Mouse (Mus musculus) gastrocnemius, adult 8-10 months (tissue): Measurements from ENCODE around the gene Gm20388. TPM values are rescaled to one million over a fixed set of nuclear protein-coding genes. Genes with fewer than 3 reads are reported as not detected.
A peak's percentile ranks its signal among the peaks of the same experiment; 100 is the strongest.

Experiments used
- DNase-seq, 2 experiments: peaks; one replicate each; pipeline ENCODE4 v3.0.0; 2022; ENCODE audit warnings: low spot score in 2 of 2
- total RNA-seq, 4 experiments: library from RNA; stranded (reverse); gene quantifications; 2 replicates each; pipeline ENCODE4 v1.2.4; 2022

Gene Gm20388
- total RNA-seq, 4 experiments from 2014 or later: 4.4 to 20.0 (median 7.9) TPM; not detected in 1

DNA sequence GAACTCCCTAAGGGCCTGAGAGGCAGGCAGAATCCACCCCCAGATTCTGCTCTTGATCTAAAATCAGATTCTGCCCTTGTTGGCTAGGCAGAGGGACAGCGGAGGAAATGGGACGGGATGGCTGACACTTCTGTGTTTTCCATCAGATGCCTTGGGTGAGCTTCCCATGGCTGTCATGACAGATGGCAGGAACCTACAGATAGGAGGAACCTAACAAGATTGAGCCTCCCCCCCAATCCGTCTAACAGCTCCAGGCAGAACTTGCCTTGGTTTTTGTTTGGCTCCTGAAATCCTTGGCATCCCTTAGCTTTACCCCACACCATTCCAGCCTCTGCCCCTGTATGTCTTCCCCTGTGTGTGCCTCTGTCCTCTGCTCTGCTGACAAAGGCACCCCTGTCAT, 1764.5 kb downstream of the Gm20388 start:
- DNase-seq: no peak

- peak; percentile 68 to 84 for DNase-seq
Observed at GRCm38 (mm10) chr8:121675701-121676100, 1765.1 kb downstream of the Gm20388 start.

DNA sequence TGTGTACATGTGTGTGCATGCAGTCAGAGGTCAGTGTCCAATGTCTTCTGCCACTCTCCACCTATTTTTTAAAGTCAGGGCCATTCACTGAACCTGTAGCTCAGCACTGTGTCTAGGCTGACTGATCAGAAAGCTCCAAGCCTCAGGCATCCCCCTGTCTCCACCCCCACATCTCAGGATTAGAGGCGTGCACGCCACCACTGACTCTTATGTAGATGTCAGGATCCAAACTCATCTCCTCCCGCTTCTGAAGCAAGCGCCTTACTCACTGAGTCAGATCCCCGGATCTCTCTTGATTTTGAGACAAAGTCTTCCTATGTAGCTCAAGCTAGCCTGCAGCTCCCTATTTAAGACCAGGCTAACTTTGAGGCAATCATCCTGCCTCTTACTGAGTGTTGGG, 1768.1 kb downstream of the Gm20388 start:
- no peak for DNase-seq

DNA sequence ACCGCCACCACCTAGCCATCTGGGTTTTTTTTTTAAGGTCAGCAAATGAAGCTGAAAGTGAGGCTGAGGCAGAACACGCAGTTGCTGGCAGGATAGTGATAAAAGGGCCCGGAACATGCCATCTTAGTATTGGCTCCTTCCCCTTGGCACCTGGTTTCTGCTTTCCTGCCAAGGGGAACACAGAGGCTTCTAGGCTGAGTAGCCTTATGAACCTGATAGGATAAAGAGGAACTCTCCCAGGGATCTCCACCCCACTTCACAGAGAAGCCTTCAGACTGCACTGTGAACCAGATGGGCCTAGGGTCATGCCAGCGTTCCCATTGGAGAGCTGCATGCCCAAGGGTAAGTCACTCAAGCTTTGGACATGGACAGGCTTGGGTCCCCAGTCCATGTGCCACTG, 1770.3 kb downstream of the Gm20388 start:
- DNase-seq: no peak

GRCm38 (mm10) chr8:121681457-121681856, 1770.8 kb downstream of the Gm20388 start:
- no peak for DNase-seq

DNA sequence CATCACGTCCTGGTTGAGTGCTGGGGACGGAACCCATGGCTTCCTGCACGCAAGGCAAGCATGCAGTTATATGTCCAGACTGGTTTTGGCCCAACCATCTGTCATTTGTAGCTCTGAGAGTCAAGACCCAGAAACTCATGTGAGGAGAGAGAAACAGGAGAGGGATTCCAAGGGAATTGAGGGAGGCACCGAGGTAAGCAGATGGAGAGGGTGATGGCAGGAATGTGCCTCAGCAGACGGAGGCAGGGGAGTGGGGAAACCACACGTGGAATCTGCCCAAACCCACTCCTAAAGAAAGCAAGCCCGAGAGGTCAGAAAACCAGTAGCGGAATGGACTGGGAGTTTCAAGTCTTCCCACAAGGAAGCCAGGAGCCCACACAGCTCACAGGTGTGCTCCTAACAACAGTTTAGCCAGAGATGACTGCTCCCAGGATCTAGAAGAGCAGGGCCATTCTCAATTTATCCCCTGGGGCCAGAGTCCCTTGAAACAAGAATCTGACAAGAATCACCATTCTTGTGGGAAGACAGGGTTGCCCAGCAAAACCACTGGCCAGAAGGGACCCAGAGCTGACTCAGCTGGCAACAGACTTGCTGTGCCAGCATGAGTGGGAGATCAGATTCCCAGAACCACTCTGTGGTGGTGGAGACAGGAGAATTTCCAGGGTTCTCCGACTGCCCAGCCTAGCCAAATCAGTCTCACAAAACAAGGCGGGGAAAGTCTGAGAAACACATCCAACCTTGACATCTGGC, 1772.6 kb downstream of the Gm20388 start:
- no peak for DNase-seq

DNA sequence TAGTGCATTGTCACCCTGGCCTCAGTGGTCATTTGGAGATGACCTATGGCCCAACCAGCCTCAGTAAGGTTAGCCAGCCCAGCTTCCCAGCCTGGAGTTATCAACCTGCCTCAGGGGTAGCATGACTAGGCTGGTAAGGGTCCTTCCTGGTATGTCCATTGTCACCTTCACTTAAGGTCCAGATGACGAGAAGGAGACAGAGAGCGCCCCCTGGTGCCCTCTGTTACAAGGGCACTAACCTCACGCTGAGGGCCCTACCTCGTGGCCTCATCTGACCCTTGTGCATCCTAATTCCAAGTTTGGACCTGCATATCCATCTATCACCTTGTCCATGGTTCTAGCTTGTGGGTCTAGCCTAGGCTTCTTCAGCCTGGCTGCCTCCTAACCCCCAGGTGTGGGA, 1774.8 kb downstream of the Gm20388 start:
- DNase-seq: peak; percentile 52 to 53

DNA sequence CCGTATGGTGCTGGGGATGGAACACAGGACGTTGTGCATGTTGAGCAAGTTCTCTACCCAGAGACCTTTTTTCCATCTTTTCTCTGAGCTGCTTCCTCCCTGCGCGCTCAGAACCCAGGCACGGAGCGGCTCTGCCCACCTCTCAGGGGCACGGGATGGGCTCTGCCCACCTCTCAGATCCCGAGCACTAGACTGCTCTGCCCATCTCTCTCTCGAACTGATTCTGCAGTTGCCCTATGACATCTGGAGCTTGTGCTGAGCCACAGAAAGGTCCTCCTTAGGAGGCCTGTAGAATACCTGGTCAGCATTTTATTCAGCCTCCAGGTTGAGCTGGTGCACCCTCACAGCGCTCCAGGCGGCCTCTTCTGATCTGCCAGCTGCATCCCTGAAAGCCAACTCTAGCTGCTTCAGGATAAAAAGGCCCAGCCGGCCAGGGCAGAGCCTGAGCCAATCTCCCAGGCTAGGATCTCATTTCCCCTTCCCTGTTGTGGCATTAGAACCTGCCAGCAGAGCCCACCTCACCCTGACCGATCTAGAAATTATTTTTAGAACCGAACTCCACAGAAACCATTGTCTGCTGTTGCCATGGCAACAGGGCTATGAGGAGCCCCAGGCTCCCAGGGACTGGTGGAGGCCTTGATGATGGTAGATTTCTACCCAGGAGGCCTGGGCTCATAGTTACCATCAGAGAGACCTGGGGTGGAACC, 1777.0 kb downstream of the Gm20388 start:
- DNase-seq: no peak

- DNase-seq: no peak
Observed at GRCm38 (mm10) chr8:121688496-121688895, 1777.9 kb downstream of the Gm20388 start.

DNA sequence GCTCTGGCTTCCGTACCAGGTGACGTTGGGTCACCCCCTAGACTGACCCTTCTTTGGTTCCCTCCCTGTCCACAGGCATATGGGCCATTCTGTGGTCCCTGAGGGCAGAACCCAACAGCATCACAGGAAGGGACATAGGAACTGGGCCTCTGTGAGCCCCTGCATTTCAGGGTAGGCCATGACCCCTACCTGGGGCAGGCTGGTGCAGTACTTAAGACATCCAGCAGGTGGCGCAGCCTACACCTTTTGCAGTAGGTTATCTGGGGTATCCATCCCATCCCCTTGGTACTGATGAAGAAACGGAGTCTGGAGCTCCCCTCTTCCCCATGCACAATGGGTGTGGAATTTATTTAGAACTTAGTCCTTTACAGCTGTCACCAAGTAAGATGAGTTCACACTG, 1783.8 kb downstream of the Gm20388 start:
- DNase-seq: no peak

- DNase-seq: peak; percentile 55 to 77
Observed at GRCm38 (mm10) chr8:121695585-121696184, 1785.0 kb downstream of the Gm20388 start.

DNA sequence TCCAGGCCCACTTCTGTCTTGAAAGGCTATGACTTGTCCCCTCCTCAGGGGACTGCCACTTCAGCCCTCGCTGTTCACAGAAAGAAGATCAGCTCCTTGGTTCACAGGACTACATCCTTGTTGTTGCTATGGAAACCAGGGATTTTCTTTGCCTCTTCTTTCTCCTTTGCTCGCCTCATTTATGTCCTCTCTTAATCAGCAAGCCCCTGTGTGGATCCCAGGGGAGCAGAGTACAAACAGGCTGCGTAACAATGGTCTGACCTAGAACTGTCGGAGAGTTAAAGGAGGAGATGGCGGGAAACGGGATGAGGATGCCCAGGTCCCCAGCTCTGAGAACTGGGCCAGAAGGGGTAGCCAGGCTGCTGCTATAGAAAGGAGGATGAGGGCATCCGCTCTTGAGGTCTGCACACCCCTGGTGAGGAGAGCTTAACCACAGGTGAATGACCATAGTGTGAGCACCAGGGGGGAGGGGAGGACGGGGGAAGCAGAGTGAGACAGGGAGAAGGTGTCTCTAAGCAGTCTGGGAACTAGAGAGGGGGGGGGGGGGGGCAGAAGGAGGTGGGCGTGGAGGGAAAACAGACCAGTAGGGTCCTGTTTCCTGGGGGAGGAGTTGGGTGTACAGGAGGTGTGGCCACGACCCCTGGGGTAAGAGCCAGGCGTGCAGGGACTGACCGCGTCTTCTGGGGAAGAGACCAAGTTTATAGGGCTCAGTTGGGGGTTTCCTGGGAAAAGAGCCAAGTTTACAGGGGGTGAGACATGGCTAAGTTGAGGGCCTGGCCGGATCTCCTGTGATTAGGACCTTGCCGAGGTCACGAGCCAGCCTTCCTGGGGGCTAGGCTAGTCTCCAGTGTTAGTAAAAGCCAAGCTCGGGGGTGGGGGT, 1787.3 kb downstream of the Gm20388 start:
- DNase-seq: no peak

GRCm38 (mm10) chr8:121698615-121699101, 1788.0 kb downstream of the Gm20388 start:
- DNase-seq: no peak

DNA sequence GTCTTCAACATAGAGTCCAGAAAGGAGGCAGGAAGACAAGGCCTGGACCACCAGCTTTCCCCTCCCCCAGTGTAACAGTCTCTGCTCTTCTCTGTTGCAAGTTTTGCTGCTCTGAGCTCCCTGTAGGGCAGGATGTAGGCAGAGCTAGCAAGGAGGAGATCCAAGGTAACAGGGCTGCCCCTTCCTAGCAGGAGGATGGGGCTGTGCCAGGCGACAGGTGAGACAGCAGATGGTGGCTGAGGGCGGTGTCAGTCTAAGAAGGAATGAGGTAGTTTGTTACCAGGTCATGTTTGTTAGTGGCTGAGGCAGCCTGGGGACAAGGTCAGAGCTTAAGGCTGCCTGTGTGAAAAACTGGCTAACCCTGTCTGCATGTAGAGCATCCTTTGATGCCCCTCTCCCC, 1789.3 kb downstream of the Gm20388 start:
- DNase-seq: no peak

GRCm38 (mm10) chr8:121705174-121705573, 1794.5 kb downstream of the Gm20388 start:
- no peak for DNase-seq

GRCm38 (mm10) chr8:121706956-121707355, 1796.3 kb downstream of the Gm20388 start:
- no peak for DNase-seq

DNA sequence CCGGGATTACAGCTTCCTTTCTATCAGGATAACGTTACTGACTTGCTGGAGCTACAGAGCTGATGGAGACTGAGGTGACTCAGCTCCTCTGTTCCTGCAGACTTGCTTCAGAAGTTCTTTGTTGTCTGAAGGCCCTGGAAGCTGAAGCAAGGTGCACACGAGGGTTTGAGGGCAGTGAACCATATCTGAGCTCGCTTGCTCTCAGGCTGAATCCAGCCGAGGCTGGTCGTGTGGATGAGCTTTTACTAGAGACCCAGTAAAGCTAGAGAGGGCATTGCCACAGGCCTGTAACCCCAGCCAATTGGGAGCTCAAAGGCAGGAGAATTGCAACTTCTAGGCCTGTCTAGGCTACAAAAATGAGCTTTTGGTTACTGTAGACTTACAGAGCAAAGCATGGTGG, 1797.8 kb downstream of the Gm20388 start:
- DNase-seq: no peak

DNA sequence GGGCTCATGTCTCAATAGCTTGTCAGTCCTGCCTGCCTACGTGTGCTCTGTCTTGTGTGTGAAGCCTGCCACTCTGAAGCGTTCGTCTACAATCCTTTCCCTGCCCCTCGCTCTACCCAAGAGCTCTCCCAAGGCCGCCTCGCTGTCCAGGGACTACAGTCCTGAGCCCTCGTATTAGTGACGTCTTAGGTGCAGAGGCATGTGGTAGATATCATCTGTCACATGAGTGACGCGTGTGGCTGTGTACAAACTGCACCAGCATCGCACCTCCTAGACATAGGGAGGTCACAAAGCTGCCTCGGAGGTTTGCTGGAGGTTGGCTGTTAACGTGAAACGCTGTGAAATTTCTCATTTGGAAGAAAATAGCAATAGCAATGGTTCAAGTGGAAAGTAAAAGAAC, 1806.9 kb downstream of the Gm20388 start:
- no peak for DNase-seq

DNA sequence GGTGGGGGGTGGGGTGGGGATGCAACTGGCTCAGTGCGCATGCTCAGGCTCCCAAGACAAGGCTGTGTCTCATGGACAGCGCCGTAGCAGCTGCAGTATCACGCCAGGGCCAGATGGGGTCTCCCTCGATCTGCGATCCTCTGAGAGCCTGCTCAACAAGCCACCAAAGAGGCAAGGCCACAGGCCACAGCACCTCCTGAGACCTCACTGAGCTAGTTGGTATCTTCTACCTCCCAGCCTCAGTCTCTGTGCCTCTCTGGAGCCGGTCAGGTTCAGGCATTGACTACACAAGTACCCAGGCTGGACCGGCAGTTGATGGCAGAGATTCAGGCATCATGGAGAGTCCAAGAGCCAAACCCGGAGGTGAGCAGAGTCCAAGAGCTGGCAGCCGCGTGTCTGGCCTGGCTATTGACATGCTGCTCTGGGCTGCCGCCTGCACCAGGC, 1807.4 kb downstream of the Gm20388 start:
- DNase-seq: peak; percentile 48 to 69

DNA sequence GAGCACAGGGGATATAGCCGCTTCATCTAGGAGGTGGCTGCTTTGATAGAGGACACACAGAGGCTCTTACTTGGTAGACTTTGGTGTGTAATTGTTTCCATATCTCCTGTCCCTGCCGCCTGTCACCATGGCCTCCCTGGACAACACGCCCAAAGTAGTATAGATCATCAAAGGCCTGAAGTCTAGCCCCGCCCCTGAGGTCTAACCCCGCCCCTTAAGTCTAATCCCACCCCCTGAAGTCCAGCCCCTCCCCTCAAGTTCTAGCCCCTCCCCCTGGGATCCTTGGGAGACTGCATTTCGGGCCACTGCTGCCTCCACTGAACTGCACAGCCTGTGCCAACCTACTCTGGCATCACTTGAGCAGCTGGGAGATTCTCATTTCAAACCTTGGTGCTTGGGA, 1808.3 kb downstream of the Gm20388 start:
- no peak for DNase-seq

DNA sequence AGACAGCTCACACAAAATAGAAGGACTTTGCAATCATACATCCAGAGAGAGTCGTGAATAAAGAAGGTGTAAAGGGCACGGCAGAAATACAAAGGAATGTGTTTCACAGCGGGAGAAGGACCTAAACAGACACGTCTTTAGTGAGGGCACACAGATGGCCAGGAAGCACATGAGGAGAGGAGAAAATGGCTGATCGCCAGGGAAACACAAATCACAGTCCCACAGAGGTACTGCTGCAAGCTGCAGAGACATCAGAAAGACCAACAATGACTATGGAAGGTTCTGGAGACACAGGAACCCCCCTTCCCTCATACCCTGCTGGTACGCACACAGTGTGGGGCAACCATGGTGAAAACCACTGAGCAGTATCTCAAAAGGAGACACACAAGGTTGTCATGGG, 1810.4 kb downstream of the Gm20388 start:
- DNase-seq: no peak
